Mouse (Mus musculus): ENCODE data around the gene Cyth4.

Gene Cyth4

DNA sequence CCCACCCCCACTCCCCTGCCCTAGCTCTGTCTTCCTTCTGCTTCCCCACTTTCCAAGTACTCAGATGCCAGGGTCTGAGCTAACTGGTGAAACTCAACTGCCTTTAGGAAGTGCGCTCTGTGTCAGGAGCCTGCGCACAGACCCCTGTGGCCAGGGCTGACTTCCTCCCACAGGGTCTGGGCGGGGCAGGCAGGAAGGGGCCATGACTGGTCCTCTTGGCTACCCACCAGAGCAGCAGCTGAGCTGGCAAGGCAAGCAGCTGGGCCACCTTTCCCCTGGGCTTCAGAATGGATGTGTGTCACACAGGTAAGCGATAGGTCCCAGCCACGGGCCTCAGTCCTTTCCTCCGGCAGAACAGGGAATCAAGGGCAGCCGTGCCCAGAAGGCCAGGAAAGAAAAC, at the start of gene Cyth4:
Cyth4 (plus strand) TSS at position 134 of the 400 bp plus-strand sequence.
- DNase-seq (ENCODE audit: low spot score): no peak

DNA sequence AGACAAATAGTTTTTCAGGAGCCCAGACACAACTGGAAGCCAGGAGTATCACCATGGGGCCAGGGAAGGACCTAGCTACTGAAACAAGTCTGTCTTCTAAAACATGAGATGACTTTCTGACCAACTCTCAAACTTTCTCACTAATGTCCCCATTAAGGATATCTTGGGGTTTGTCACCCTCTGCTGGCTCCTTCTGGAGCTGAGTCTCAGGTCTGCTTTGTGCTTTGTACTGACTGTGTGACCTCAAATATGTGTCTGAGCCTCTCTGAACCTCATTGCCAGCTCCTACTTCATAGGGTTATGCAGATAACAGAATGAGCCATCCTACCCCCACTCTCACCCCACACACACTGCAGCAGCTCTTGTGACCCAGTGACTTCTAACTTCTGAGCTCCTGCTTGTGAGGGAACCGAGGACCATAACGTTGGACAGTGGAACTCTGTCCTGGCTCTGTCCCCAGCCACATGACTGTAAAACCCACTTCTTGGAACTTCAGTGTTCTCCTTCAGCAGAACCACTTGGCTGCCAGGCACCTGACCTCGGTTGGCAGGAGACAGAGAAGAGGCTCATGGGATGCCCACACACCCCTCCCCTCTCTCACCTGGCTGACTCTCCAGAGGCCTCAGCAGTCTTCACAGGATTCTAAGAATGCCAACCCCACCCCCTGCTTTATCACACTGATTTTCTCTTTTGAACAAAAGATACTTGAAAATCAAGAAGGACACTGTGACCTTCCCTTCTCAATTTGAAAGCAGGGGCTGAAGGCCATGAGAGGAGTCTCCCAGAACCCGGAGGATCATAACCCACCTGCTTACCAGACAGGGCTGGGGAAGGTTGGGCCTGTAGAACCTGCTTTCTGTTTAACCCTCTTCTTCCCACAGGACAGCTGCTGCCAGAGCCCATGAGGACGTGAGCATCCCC, 49.2 kb upstream of the Cyth4 start:
- DNase-seq (ENCODE audit: low spot score): no peak

DNA sequence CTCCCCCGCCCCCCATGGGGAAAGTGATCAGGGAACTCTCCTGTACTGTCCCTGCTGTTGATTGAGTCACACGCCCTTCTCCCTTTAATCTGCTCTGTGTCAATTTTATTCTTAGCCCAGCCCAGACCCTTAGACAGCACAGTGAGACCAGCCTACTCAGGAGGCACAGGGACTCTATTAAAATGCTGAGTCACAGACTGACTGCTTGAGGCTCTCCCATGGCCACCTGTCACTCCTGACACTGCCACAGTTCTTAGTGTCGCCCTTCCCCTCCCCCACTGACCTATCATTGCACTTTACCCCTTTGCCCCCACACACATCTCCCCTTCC, 48.5 kb upstream of the Cyth4 start:
- no peak for DNase-seq (ENCODE audit: low spot score)

DNA sequence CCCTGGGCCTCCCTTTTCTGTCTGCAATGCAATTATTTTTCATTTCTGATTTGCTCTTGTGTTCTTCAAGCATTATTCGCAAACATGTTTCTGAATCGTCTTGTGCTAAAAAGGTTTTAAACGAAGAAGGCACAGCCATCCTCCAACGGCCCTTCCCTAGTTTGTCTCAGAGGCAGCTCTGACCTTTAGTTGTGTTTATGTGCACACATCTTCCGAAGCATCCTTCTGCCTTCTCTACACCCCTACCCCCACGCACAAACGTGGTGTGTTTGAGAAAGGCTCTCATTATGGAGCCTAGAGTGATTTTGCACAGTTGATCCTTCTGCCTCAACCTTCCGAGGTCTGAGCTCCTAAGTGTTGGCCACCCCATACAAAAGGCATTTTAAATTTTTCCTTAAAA, 48.1 kb upstream of the Cyth4 start:
- no peak for DNase-seq (ENCODE audit: low spot score)

DNA sequence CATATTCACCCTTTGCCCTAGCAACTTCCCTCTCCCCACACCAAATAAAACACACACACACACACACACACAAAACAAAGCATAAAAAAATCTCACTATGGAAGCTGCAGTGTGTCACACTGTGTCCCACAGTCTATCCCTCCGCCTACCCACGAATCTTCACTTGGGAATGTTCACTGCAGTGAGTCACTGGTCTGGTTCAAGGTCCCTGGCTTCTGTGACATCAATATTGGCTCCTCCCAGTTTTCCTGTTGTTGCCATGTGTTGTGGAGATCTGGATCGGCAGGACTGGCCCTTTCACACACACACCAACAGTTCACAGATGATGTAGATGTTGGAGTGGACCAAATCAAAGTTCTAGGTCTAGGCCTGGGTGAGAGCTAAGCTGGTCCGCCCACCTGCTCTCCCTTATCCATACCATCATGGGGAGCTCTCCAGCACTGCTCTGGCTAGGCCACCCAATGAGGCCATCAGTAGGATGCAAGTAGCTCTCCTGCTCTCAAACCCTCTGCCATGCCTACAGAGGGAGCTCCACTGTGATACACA, 47.6 kb upstream of the Cyth4 start:
- no peak for DNase-seq (ENCODE audit: low spot score)

DNA sequence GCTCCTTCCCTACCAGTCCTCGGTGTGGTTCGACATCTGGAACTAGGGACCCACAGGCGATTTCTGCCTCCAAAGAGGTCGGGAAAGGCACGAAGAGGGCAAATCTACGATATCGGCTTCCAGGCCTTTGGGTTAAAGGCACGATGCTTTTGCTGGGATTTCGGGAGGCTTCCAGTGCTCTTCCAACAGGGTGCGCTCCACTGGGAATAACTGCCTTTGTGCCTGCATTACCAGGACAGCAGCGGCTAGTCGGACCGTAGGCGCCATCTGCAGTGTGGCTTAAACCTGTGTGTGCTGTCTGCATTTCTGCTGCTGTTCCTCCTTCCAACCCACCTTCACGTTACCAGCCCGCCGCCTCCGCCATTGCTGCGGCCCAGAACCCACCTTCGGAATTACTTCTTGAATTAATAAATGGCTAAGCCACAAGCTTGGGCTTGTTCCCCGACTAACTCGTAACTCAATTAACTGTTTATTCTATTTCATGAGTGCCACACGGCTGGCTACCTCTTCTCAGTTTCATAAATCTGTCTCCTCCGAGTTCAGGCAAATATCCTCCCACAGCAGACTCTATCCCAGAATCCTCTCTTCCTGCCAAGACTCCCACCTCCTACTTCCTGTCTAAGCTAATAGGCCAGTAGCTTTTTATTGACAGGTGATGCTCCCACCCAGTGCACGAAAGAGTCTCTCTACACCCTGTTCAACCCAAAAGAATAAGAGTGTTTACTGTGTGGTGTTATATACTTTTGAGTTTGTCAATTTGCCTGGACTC, 42.1 kb upstream of the Cyth4 start:
- DNase-seq (ENCODE audit: low spot score): no peak

DNA sequence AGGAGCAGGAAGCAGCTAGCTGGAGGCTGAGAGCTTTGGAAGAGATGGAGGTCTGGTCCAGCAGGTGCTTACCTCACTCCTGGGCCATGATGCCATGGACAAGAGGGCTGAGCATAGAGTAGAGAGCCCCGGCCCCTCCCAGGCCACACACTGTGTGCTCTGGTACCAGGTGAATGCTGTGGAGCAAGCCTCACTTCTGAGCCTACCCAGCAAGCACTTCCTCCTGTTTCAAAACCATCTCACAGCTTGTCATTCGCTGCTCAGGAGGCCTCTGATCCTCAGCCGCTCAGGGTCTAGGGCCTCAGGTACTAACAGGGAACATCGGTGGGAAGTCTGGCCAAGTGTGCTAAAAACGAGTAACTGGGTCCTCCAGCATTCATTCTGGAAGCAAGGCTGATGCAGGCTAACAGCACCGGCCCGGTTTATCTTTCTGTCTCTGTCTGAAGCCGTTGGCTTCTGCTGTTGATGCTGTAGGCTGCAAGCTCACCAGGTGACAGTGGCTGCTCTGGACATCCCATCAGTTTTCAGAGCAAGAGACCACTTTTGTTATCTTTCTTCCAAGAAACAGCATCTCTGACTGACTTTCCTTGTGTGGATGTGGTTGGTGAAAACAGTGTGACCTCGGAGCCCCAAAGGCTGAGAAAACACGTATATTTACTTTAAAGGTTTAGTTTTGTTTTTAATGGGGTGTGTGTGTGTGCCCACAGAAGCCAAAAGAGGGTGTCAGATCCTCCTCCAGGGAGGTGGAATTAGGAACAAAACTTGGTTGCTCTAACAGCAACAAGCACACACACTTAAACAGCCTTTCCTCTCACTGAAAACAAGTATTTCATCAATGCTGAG, 38.9 kb upstream of the Cyth4 start:
- no peak for DNase-seq (ENCODE audit: low spot score)

DNA sequence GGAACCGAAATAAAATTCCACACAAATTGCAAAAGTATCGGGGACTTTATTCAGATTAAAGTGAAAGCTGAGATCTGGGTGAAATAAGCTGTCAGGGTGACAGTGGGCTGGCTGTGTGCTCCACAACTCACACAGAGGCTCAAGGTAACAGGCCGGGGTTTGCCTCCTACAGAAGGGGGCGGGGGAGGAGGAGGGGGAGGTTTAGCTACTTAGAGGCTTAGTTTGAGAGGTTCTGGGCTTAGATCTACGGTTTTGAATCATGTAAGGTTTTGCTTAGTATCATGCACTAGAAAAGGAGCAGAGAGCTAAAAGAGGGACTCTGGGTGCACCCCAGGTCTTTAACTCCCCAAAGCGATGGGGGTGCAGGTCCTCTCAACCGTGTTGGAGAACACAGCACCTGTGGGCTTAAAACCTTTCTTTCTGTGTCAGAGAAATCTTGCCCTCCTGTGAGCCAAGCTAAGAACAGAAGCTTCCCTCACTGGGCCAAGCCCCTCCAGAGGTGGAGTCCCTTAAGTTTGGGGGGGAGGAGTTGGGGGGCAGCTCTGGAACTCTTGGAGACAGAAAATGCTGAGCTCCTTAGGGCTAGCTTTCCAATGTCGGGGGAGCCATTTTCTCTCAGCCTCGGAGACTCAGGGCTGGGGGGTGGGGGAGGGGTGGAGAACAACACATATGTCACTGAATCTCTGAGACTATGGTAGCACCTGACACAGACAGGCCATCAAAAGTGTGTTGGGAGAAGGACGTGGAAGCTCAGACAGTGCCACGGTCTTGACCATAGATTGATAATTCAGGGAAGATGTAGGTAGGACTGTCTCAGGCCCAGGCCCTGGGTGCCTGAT, 37.5 kb upstream of the Cyth4 start:
- no peak for DNase-seq (ENCODE audit: low spot score)

DNA sequence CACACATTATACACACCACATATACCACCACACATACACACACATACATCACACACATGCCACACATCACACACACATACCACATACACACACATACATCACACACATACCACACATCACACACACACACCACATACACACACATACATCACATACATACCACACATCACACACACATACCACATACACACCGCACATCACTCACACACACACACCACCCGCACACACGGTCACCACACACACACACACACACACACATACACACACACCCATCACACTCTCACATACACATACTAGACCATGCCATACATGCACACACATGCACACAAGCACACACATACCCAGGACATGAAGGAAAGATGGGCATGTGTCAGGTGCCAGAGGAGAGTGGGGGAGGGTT, 33.5 kb upstream of the Cyth4 start:
- DNase-seq (ENCODE audit: low spot score): no peak

DNA sequence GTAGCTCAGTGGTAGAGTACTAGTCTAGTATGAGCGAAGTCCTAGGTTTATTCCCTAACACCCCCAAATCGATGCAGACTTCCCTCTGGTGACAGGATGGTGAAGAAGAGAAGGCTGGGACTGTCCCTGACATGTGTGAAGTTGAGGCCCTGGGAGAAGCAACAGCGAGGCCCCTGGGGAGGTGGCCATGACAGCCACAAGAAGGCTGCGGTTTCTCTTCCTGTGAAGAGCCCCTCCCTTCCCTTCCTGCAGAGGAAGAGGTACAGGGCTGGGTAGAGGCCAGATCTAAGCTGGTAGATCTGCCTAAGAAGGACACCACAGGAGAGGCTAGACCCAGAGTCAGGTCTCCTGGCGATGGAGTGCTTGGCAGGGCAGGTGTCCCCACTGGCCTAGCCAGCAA, 32.9 kb upstream of the Cyth4 start:
- DNase-seq (ENCODE audit: low spot score): no peak

DNA sequence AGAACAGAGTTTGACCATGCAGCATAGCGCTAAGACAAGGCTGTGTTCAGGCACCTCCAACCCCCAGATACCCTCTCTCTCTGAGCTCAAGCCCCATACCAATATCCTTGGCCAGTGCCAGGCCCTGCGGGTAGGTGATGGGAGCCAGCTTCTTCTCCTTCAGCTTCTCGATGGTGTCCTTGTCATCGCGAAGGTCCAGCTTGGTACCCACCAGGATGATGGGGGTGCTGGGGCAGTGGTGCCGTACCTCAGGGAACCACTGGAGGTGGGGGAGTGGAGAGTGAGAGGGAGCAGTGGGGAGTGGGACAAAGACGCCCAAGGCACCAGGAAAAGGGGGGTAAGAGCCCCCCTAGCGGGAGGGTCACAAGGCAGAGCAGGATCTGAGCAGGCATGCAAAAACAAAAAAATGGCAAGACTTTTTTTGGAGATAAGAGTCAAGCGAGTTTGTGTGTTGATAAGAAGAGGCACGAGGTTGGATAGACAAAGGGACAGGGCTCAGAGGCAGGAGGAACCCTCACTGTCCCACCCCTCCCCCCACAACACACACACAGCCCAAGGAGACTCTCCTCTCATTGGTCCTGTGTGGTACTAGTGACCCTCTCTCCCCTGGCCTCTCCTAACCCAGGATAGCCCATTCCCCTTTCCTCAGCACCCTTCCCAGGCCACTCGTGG, 31.9 kb upstream of the Cyth4 start:
- DNase-seq (ENCODE audit: low spot score): no peak

DNA sequence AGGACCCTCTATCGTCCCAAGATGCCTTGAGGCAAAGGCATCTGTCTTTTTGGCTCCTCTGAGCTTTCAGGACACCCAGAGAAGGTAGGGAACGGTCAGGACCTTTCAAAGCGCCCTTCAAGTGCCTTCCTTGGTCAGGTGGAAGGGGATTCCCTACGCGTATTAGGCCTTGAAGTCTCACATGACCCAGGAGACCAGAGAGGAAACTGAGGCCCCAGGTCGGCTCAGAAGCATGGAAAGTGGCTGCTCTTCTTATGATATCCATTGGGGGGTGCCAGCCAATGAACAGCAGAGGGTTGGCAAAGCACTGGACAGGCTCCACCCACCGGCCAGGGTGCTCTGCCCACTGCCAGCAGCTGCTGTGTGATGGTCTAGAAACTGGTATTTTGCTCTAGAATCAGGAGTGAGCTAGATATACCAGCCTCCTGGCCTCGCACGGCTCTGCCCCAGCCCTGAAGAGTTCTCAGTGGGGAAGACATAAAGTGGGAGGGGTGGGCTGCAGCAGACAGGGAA, 29.2 kb upstream of the Cyth4 start:
- DNase-seq (ENCODE audit: low spot score): no peak

DNA sequence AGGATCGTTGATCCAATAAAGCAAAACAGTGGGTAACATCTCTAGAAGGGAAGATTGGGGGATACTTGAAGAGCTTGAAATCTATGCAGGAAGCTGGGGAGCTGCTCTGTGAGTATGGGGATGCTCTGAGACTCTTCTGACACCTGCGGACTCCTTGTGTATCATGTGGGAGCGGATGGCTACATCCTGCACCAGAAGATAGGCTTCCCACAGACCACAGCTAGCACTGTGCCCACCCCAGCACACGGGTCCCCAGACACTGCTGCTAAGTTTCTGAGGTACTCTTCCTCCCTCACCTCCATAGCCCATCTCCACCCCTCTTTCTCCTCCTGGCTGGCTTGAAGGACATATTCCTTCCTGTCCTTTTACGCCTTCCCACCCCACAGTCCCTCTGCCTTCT, 26.7 kb upstream of the Cyth4 start:
- DNase-seq (ENCODE audit: low spot score): no peak

DNA sequence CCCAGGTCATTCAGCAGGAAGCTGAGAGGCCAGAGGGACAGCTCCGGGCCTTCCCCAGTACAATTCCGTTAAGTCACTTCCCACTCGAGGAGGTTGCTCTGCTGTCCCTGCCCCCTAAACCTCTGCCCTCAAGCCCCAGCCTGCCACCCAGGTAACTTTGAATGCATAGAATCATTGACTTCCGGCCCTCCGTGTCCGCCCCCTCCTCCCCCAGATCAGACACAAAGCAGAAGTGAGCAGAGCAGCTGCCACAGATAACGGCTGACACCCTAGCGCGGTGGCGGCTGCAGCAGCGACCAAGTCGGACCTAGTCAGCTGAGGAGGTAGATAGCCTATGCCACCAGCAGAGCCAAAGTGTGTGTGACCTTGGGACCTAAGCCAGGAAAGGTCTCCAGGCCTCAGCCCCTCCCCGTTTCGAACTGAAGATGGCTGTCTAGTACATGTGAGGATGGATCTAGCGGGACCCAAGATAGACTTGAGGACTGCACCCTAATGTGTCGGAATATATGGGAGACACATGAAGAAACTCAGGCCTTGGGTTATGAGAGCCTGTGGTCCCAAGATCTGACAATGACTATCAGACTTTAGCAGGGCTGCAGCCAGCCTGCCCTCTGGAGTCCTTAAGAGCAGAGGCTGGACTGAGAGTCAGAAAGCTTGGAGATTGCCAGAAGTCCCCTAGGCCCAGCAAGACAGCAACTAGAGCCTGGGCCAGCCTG, 25.1 kb upstream of the Cyth4 start:
- DNase-seq (ENCODE audit: low spot score): no peak

DNA sequence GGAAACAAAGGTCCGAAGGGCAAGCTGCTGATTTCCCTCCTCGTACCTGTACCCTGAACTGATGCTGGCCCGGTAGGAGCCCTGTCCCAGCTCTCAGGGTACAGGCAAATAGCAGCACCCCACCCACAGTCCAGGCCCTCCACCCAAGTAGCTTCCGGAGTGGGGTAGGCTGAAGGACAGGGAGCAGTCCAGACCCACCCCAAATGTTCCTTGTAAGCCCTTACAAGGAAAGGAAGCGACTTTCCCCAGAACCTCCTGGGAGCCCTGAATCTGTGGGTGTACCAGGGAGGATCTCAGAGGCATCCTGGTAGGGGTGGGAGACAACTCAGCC, 24.6 kb upstream of the Cyth4 start:
- DNase-seq (ENCODE audit: low spot score): no peak

DNA sequence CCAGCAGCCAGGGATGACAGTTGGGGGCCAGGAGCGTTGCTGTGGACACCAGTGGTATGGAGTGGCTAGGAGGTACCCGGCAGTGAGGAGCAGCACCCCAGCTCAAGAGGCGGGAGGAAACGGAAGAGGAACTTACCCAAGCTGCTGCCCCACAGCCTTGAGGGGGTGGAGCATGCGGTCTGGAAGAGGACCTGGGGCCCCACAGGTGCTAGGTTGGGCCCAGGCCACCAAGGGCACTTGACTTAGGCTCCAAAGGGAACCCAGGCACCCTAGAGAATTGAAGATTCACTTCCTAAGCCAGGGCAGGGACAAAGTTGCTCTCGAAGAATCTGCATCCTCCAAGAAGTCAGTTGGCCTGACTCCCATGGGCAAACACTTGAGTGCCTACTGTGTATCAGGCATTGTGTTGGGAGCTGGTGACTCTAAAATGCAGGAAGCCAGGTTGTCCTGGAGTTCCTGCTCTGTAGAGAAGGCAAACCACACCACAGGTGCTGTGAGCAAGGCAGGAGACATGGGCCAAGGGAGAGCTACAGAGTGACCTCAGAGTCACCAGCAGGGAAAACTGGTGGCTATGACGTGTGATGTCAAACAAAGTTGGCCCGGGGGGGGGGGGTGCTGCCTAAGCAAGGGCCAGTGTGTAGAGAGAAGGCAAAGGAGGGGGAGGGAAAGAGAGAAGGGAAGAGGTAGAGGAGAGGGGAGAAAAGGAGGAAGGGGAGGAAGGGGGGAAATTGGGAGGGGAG, 24.0 kb upstream of the Cyth4 start, which contains the start of gene Rac2:
Rac2 (minus strand) TSS at position 126 of the 740 bp plus-strand sequence.
- DNase-seq (ENCODE audit: low spot score): no peak

DNA sequence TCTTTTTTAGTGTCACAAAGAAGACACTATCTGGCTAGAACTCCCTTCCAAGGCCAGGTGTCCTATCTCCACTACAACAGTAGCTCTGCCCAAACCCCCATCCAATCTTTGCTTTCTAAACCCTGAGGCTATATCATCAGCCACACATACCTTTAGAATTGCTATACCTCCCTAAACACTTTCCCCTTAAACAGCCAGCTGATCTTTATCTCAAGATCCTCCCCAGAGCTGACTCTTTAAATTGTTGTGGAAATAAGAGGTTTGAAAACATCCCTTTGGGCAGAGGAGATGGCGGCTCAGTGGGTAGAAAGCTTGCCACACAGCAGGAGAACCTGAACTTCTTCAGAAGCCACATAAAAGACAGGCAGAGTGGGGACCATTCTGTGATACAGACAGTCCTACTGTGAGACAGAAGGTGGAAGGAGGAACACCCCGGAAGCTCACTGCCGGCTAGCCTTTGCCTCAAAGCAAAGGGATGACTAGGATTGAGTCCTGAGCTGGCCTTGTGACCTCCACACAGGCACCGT, 20.5 kb upstream of the Cyth4 start:
- no peak for DNase-seq (ENCODE audit: low spot score)

DNA sequence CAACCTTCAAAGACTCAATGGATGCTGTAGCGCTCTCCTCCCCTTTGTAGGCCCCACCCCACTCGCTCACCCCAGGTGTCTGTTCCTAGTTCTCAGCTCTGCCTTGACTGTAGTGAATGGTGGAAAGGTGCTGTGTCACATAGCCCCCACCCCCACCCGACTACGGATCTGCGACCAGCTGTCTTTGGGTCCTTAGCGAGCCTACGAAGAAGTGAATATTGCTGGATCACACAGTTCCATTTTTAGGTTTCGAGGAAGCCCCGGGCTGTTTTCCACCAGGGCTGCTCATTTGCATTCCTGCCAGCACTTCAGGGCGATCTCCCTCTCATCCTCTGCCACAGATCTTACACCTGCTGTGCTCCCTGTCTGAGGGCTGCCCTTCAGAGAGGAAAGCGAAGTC, 13.5 kb upstream of the Cyth4 start:
- no peak for DNase-seq (ENCODE audit: low spot score)

DNA sequence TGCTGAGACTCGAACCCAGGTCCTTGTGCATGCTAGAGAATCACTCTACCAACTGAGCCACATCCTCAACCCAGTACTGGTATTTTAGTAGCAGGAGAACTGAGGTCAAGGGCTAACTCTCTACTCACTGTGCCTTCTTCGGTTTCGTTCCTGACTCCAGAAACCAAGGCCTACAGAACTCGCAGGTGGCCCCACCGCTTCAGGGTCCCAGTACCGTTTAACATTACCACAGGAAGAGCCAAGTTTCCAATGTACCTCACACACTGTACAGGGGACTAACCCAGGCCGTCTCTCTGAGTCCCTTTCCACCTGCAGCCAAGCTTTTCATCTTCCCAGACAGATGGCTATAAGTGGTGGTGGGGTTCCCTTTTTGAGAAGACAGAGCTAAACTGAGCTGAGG, 11.4 kb upstream of the Cyth4 start:
- no peak for DNase-seq (ENCODE audit: low spot score)

All from ovary, postnatal 14 days (tissue).